Mouse (Mus musculus) heart, adult 2 months (tissue): ENCODE results near the gene Chp1.

Experiments
- CTCF ChIP-seq: fragments of 200-600 bp; IDR thresholded peaks from 2 replicates; pipeline ENCODE4 v1.8.1; 2022; ENCODE audit warnings: antibody characterized with exemption, mild to moderate bottlenecking, moderate library complexity
- EP300 ChIP-seq: fragments of 200-500 bp; IDR thresholded peaks from 2 replicates; pipeline ENCODE4 v1.6.1; 2011; ENCODE audit warnings: low read depth, low read length, control low read depth; ENCODE audit not compliant: insufficient read depth
- POLR2A ChIP-seq: fragments of 200-500 bp; IDR thresholded peaks from 2 replicates; pipeline ENCODE4 v1.6.1; 2011; ENCODE audit warnings: mild to moderate bottlenecking, low read depth, low read length, control low read depth; ENCODE audit not compliant: insufficient read depth

DNA sequence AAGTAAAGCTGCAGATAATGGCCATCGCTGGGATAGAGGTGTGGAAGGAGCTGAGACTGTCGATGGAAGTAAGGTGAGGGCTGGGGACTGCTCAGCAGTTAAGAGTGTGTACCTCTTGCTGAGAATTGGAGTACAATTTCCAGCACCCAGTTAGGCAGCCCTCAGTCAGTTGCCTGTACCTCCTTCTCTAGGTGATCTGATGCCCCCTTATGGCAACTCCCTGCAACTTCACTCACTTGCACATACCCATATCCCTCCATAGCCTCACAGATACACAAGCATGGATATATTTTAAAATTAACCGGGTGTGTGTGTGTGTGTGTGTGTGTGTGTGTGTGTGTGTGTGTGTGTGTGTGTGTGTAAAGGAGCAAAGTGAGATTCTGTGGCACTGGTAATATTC is 35.2 kb upstream of the Chp1 start:
- TF ChIP-seq POLR2A (no peak), CTCF (peak; percentile 12), EP300 (no peak)
